Mouse (Mus musculus): ENCODE data around the gene Pdgfc.

The Pdgfc gene

DNA sequence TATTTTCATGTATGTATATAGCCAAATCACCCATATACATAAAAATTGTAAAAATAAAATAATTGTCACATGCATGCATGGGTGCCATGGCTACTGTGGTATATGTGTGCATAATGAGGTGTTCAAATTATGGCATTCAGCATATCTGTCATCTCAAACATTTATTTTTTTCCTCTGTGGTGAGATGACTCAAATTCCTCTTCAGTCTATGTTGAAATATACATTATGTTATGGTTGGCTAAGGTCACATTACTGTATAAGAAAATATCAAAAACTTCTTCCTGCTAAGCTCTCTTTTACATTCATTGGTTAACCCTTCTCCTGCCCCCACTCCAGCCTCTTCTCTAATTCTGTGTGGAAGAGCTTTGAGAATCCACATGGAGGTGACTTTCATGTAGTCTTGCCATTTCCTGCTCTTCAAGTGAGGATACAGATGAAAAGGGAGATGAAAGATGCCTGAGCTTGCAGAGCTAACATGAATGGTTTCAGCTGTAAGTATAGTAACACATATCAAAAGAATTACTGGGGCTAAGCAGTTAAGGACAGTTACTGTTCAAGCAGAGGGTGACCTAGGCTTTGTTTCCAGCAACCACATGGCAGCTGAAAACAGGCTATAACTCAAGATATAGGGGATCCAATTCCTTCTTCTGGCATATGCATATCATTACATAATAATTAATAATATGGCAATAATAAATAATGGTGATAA, 124.4 kb downstream of the Pdgfc start:
- no peak for DNase-seq

DNA sequence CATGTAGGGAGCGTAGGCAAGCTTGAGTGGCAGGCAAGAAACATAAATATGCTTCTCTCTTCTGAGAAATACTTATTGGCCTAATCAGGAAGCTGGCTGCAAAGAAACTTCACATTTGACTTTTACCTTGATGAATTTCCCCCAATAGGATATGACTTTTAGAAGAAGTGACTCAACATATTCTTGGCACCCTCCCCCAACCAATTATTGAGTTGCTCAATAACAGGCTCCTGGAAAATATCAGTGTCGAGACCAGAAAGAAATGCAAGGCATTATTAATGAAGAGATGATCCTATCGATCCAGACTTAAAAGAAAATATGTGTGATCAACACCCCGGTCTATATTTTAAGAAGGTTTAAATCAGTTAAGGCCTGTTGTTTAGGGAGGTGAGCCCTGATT, 125.9 kb downstream of the Pdgfc start:
- no peak for DNase-seq

DNA sequence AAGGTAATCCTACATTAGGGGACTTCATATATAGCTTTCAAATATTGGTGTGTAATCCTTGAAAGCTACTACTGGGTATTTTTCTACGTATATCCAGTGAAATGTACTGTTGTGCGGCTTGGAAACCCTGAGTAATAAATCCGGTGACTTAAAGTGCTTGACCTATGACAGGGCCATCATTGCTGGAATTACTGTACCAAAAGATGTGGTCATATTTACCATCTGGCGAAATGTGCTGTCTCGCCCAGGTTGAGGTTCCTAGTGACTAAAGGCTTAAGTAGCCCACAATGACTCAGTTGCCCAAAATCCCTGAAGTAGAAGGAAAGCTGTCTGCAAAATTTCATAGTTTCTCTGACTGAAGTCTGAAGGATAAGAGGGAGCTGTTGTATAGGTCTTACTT, 127.9 kb downstream of the Pdgfc start:
- no peak for DNase-seq

DNA sequence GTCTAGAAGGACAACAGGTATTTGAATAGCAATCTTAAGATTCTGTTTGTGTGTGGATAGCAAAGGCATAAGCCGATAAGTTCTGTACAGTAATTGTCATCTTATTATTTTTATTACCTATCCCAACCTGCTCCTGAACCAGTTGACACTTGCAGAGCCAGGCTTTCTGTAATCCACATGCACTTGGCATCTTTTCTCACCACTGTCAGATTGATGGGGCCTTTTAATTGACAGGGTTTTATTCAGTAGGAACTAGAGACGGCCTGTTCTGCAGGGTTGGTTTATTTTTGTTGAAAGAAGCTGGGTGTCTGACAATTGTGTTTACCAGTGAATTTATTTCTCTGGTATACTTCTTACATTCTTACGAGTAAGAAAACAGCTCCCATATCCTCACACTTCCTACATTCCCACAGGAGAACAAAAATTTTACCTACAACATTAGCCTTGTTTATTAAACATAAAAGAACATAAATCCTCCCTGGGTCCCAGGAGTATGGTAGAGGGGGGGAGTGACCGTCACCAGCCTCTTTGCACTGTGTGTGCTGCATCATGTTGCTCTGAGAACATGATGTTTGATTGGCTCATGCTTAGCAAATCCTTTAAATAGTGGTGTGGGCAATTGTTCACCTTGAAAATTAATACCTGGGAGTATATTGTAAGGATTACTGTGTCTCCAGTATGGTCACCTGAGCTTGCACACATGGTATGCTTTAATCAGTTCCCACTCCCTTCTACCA, 134.0 kb downstream of the Pdgfc start:
- DNase-seq, result no peak

DNA sequence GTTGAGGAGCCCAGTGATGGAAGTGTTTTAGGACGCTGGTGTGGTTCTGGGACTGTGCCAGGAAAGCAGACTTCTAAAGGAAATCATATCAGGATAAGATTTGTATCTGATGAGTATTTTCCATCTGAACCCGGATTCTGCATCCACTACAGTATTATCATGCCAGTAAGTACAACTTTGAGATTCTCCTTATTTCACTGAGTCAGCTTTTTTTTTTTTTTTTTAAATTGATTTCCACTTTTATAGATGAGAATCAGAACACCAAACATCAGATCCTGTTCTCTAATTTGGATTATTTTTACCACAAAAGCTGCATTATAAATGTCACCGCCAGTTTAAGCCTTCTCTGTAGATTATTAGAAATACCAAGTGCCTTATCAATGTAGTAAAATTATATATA, 138.6 kb downstream of the Pdgfc start:
- no peak for DNase-seq

DNA sequence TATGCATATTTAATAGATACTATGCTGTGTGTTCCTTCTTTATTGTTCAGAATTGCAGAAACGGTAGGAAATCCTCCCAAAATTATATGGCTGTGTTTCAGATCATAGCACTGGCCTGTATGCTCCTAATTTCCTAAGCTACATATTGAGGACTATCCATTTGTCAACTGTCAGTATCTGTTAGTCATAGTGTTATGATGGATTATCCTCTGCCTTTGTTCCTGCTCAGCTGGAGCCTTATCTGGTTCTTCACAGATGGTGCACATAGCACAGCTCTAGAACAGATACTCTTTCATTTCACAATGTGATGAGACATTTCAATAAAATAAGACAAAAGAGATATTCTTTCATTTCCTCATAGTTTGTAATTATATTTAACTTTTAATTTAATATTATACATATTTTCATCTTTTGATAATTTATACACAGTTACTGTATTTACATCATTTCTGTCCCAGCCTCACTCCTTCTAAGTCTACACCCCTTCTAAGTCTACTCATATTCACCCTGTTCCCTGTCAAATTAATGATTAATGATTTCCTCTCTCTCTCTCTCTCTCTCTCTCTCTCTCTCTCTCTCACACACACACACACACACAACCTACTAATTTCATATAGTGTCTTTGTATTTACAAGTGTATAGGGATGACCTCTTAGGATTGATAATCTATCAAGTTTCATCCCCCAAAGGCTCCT, 145.2 kb downstream of the Pdgfc start:
- no peak for DNase-seq

DNA sequence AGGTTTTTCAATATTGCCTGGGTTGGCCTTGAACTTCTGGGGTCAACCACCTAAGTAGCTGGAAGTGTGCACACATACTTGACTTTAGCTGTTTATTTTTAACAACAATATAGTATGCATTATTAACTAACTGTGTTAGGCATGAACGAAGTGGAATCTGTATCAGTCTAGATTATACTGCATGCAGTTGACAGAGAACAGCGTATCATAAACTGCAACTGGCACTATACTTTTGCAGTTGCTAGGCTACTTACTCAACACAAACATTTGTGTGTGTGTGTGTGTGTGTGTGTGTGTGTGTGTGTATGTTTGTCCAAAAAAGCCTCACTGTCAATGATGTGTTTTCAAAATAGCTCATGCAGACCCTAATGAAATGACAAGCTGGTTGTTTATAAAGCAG, 160.7 kb downstream of the Pdgfc start:
- DNase-seq, result no peak

DNA sequence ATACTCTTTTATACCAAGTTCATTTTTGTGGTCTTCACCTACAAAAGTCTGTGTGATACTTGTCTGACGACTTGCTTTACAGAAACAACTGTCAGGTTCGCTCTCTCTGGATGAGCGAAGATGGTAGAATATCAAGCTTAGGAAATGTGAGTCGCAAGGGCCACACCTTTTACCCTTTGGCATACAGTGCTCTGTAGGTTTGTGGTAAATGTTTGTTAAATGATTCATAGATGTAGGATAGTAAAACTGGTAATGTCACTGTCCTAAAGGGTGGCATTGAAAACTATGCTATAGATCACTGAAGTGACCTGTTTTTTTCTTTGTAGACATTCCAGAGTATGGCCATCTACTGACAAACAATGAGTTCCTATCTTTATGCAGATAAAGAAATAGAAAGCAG, 161.4 kb downstream of the Pdgfc start:
- DNase-seq, result no peak

DNA sequence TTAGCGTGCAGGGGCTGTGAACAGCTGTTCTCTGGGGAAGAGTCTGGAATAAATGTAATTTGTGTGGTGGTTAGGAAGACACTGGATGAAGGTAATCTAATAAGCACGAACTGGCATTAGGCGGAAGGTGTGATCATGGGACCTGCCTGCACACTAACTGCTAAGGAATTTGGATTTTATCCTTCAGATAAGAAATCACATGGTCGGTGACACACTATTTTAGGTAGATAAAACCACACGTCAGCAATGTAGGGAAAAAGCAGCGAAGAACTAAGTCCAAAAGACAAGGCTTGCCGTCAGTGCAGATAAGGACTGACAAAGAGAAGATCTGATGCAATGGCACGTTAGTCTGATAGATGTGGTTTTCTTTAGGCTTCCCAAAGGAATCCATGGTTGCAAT, 164.4 kb downstream of the Pdgfc start:
- DNase-seq, result no peak

DNA sequence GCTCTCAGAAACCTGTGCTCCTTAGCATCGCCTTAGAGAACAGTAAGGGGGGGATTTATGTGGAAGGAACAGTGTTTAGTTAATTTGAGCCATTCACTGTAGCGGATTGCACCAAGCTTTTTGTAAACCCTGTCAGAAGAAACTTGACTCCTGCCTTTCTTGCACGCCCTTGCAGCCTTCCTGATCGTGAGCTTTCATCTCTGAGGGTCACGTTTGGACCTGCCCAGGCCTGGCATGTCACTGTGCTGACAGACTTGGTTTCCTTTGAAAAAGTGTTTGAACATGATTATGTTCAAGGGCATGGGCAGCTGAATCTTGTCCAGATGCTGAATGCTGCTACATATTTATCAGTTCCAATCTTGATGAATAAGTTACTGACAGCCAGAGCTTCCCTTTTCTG, 169.0 kb downstream of the Pdgfc start:
- DNase-seq, result no peak

DNA sequence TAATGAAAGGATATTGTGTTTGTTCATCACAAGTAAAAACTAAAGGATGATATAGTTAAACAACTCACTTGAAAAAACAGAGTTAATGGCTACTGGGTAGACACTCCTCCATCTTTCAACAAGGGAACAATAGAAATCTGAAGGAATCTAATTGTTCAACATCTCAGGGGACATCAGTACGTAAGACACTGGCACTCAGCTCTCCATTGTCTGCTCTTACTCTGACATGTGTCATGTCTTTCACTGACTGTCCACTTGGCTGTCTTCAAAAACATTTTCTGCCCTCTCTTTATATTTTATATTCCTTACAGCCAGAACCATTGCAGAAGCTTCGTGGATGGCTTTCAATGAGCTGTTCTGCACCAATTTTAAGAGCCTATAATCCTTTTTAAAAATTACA, 172.0 kb downstream of the Pdgfc start:
- DNase-seq, result no peak

DNA sequence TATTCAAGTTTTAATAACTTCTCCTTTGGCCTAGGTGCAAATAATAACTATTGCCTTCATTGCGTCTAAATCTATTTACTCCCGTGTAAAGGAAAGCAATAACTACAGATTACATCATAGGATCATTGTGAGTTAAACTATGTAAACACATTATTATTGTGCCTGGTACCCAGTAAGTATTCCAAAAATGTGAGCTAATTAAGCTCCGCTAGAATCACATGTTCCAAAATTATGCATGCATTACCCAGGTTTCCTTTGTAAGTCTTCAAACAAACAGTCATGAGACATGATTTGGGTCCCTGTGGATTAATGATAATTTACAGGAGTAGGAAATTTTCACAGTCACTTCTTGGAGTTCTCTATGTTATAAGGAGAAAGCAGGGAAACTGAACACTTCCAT, 174.9 kb downstream of the Pdgfc start:
- DNase-seq, result no peak

DNA sequence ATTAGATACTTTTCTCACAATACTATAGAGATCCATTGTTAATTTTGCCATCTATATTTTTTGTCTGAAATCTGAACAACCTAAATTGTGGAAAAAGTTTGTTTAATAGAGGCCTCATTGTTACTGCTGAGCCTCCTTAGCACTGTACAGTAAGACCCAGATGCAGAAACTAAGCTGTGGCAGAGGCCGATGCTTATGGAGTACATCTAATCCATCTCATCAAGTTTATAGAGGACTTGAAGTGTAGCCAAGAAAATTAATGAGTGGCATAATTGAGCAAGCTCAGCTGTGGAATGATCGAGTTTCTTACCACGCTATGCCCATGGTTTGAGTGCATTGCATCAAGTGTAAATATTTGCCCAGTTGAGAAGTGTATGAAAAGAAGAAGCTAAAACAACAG, 175.4 kb downstream of the Pdgfc start:
- no peak for DNase-seq

DNA sequence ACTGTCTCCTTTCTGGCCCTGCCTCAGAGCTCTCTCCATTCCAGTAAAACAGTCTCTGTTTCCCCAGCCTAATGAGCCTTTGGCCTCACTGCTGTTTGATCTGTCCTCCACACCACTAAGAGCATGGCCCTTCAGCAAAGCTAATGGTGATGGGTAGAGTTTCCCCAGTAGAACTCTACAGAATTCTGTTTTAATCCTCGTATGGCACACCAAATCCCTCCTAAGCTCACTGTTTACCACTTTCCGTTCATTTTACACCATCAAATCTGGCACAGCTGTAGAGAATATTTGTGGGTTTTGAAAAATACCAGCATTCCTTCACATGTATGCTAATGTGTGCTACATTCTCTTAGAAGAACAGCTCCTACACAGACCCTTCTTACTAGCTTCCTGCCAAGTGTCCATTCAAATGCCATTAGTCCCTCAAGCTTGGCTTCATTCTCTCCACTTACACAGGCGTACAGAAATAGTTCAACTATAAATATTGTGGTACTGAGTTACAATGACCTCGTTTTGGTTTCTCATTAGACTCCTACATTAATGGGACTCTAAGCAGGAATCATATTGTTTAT, 179.4 kb downstream of the Pdgfc start:
- no peak for DNase-seq

DNA sequence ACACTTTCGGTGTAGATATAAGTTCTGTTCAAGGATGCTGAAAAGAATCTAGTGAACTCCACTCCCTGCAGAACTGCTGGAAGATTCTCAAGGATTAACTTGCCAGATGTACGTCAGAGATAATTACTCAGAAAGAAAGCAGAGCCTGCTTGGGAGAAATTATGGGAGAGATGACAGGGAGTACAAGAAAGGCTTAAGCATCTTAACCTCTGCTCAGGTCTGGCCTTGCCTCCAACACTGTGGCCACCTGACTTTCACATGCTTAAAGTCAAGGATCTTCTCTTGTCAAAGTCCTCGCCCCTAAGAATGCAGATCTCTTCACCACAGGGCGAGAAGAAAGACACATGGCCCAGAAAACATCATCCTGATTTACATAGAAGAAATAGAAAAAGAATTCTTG, 185.5 kb downstream of the Pdgfc start:
- no peak for DNase-seq

DNA sequence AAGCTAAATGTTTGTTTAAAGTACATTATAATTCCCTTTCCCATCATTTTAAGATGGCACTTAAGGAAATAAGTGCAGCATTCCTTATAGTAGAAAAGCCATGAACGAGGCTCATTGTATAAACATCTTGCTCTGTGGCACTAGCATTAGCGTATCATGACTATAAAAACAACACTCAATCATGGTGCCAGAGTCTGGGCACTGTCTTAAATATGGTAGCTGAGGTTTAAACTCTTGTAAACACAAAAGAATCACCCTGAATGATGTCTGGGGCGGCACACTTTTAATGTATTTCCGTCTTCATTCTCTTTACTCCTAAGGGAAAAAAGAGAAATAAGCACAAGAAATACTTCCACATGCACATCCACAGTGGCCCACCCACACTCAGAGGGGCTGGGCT, 192.1 kb downstream of the Pdgfc start:
- no peak for DNase-seq

DNA sequence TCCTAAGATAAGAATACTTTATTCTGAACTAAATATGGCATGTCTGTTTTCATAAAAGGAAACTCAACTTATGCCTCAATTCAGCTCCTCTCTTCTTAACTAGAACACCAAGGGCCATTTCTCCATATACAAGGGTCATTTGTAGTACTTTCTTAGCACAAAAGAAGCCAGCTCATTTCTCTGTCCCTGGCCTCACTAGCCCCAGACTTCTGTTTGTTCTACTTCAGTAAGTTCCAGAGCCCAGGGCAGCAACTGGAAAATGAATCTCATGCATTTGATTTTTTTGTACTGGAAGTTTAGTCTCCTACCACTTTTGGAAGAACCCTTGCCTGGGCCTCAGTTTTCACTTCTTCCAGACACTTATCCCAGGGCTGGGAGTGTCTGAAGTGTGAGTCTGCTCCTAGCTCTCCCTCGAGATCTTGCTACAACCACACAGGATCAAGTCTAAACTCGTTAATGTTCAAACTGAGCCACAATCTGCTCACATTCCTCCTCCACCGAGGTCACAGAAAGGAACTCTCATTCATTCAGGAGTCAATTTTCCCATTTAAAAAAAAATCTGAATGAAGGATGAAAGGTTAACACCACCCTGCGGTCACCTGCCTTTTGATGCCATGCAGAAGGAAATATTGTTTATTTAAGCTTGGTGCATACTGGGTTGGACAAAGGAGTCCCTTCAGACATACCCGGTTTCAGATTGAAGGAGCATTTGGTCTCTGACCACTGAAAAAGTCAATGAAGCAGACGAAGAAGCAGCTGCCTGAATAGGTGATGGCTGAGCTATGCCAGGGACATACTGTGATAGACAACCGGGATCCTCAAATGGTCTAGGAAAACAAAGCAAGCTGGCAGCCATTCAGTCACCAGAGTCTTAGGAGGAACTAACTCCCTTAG, 206.7 kb downstream of the Pdgfc start:
- no peak for DNase-seq

DNA sequence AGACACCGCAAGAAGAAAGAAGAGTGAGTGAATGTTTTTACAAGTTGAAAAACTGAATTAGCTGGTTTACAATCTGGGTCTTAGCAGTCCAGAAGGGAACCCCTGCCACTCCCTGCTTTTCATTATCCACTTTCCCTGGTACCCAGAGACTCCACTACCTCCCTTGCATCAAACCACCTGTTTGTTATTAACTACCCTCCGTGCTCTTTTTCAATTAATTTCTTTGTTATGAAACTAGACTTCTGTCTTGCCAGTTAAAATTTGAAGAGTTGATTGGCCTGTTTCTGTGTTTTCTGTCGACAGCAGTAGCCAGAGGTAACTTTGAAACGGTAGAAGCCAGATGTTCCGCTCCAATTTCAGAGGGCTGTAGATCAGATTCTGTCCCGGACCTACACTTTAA, 207.4 kb downstream of the Pdgfc start:
- DNase-seq, result no peak

DNA sequence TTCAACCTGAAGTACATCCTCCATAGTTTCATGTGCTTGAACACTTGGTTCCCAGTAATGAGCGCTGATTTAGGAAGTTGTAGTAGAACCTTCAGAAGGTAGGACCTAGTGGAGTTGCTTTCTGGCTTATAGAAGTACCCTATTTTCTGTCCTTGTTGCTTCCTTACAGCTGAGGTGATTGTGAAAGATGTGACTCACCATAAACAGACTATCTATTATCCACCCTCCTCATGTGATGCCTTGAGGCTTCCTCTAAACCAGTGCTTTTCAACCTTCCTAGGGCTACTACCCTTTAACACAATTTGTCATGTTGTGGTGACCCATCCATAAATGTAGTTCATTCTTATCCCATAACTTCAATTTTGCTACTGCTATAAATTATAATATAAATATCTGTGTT, 226.6 kb downstream of the Pdgfc start:
- no peak for DNase-seq
